Mouse (Mus musculus) cerebellum, adult 2 months (tissue): Measurements from ENCODE around the gene Cwc25. TPM values are rescaled to one million over a fixed set of nuclear protein-coding genes. Genes with fewer than 3 reads are reported as not detected.
"Not testable (repeated sequence)": the region's sequence is repeated elsewhere in the genome, so short reads cannot be mapped to it uniquely, and the experiment has no call there.

Source experiments
- DNase-seq, 2 experiments: peaks; one replicate each; pipeline ENCODE4 v3.0.0; 2021
- H3K27ac ChIP-seq: fragments of 200-500 bp; 2 replicates; pipeline ENCODE4 v1.5.1; 2012; ENCODE audit warnings: low read length, control low read depth, inconsistent platforms; ENCODE audit not compliant: insufficient read depth
- H3K27me3 ChIP-seq: fragments of 200-500 bp; 2 replicates; pipeline ENCODE4 v1.6.1; 2012; ENCODE audit warnings: inconsistent platforms, mild to moderate bottlenecking, low read length, moderate library complexity; ENCODE audit not compliant: control insufficient read depth, insufficient read depth
- H3K4me1 ChIP-seq: fragments of 200-500 bp; 2 replicates; pipeline ENCODE4 v1.6.1; 2011; ENCODE audit warnings: low read length; ENCODE audit not compliant: control insufficient read depth, insufficient read depth
- H3K4me3 ChIP-seq: fragments of 200-500 bp; replicated peaks from 2 replicates; pipeline ENCODE3; 2011; ENCODE audit warnings: mild to moderate bottlenecking, low read depth, low read length, control low read depth; ENCODE audit not compliant: insufficient read depth
- CTCF ChIP-seq: fragments of 200-500 bp; IDR thresholded peaks from 2 replicates; pipeline ENCODE4 v1.5.1; 2011; ENCODE audit warnings: low read depth, mild to moderate bottlenecking, control low read depth, low read length, moderate library complexity, borderline replicate concordance; ENCODE audit not compliant: insufficient read depth
- POLR2A ChIP-seq: fragments of 200-500 bp; IDR thresholded peaks from 2 replicates; pipeline ENCODE4 v1.6.1; 2011; ENCODE audit warnings: low read length, control low read depth, borderline replicate concordance; ENCODE audit not compliant: insufficient read depth
- WGBS: fragments of 180-500 bp; shearing (Covaris S2); methylation state at CpG from one replicate; pipeline ENCODE4 v1.1.7; 2018; 5-methylcytosine and 5-hydroxymethylcytosine counted together
- polyA plus RNA-seq: library from polyadenylated mRNA; depleted of rRNA; stranded (reverse); fragments of >200 nt; gene quantifications from 2 replicates; pipeline ENCODE4 v1.2.3, GENCODE M21; 2012

The Cwc25 gene
- polyA plus RNA-seq, 1 experiment, result 17.7 TPM

GRCm38 (mm10) chr11:97799146-97799993 lies 33.0 kb upstream of the Cwc25 start:
- peaks cover 15% of the 10 kb centered on the region; the same call in 1 of the 2 replicates for H3K4me1 ChIP-seq
- TF ChIP-seq CTCF (no peak), POLR2A (peak; percentile 86; the same call in 1 of the 2 replicates)
- no peaks in the 10 kb centered on the region for H3K27me3 ChIP-seq
- H3K27ac ChIP-seq, result peak overlapping the region; percentile 83
- peak; percentile 92 to 93 for DNase-seq
- peak overlapping the region; percentile 97 for H3K4me3 ChIP-seq
- WGBS, result under 1% methylated on average over 71 of the region's 71 CpGs

GRCm38 (mm10) chr11:97798782-97799145 lies 32.4 kb upstream of the Cwc25 start, which contains the start of gene Lasp1:
Lasp1 (plus strand) TSS chr11:97799000.
- H3K4me1 ChIP-seq, result peaks cover 12% of the 10 kb centered on the region; the same call in 1 of the 2 replicates
- H3K27me3 ChIP-seq, result no peaks in the 10 kb centered on the region
- TF ChIP-seq CTCF (no peak), POLR2A (no peak)
- H3K4me3 ChIP-seq, result peak within 1 kb of the TSS; percentile 97
- peak within 1 kb of the TSS; percentile 83 for H3K27ac ChIP-seq
- 1% methylated on average over 11 of the region's 11 CpGs for WGBS
- DNase-seq, result peak; percentile 88 to 95

- H3K27ac ChIP-seq, result no peak overlapping the region
- TF ChIP-seq CTCF (no peak), POLR2A (no peak)
Measured at GRCm38 (mm10) chr11:97798083-97798435, 31.7 kb upstream of the Cwc25 start.

GRCm38 (mm10) chr11:97797369-97798082 lies 31.2 kb upstream of the Cwc25 start:
- H3K27me3 ChIP-seq, result no peaks in the 10 kb centered on the region
- peak in 1 of 2 experiments; percentile 11 for DNase-seq
- WGBS, result 69% methylated on average over 15 of the region's 15 CpGs
- no peak for TF ChIP-seq POLR2A
- no peak for TF ChIP-seq CTCF
- no peak overlapping the region for H3K27ac ChIP-seq
- H3K4me3 ChIP-seq, result no peak overlapping the region
- peaks cover 11% of the 10 kb centered on the region; the same call in 1 of the 2 replicates for H3K4me1 ChIP-seq

More at GRCm38 (mm10) chr11:97798083-97798435, 31.7 kb upstream of the Cwc25 start:
- Histone ChIP-seq H3K4me3 (peak overlapping the region; percentile 17), H3K4me1 (peaks cover 11% of the 10 kb centered on the region; the same call in 1 of the 2 replicates), H3K27me3 (no peaks in the 10 kb centered on the region)
- DNase-seq, result no peak
- 61% methylated on average over 8 of the region's 8 CpGs for WGBS

GRCm38 (mm10) chr11:97796910-97797309 lies 30.6 kb upstream of the Cwc25 start:
- peak; percentile 78 to 83 for DNase-seq
- peaks cover 8% of the 10 kb centered on the region; the same call in 1 of the 2 replicates for H3K4me1 ChIP-seq
- no peak overlapping the region for H3K4me3 ChIP-seq
- TF ChIP-seq POLR2A (no peak), CTCF (no peak)
- 3% methylated on average over 6 of the region's 6 CpGs for WGBS
- H3K27ac ChIP-seq, result no peak overlapping the region
- no peaks in the 10 kb centered on the region for H3K27me3 ChIP-seq

GRCm38 (mm10) chr11:97793165-97793564 lies 26.8 kb upstream of the Cwc25 start:
- DNase-seq, result peak in 1 of 2 experiments; percentile 61

GRCm38 (mm10) chr11:97790778-97791438 lies 24.6 kb upstream of the Cwc25 start:
- not testable (repeated sequence) for H3K27ac ChIP-seq, H3K4me3 ChIP-seq, H3K27me3 ChIP-seq, H3K4me1 ChIP-seq, DNase-seq
- WGBS, result 68% methylated on average over 2 of the region's 2 CpGs

More at GRCm38 (mm10) chr11:97793165-97793564, 26.8 kb upstream of the Cwc25 start:
- no peak overlapping the region for H3K4me3 ChIP-seq
- no peak overlapping the region for H3K27ac ChIP-seq
- WGBS, result 1% methylated on average over 2 of the region's 2 CpGs
- TF ChIP-seq CTCF (peak; percentile 40; the same call in 1 of the 2 replicates), POLR2A (no peak)
- H3K4me1 ChIP-seq, result no peaks in the 10 kb centered on the region
- H3K27me3 ChIP-seq, result no peaks in the 10 kb centered on the region
